Mouse (Mus musculus) heart, embryonic 11.5 days (tissue): Measurements from ENCODE around the gene 2310039H08Rik. TPM values are rescaled to one million over a fixed set of nuclear protein-coding genes. Genes with fewer than 3 reads are reported as not detected.

Source experiments
- ATAC-seq: fragments of 200-750 bp; cut with Nextera tagmentation; replicated peaks from 2 replicates; pipeline ENCODE4 v1.8.0; 2017; ENCODE audit warnings: moderate library complexity; ENCODE audit not compliant: insufficient number of reproducible peaks, low FRiP score, low TSS enrichment
- H3K27ac ChIP-seq: fragments of 300-500 bp; sonication (generic); 2 replicates; pipeline ENCODE4 v1.5.1; 2014; ENCODE audit warnings: mild to moderate bottlenecking, low read depth, low read length
- H3K27me3 ChIP-seq: fragments of 300-500 bp; sonication (generic); 2 replicates; pipeline ENCODE4 v1.6.1; 2014; ENCODE audit warnings: mild to moderate bottlenecking, low read length, mixed read lengths; ENCODE audit not compliant: control insufficient read depth, insufficient read depth
- H3K36me3 ChIP-seq: fragments of 300-500 bp; sonication (generic); 2 replicates; pipeline ENCODE4 v1.6.1; 2014; ENCODE audit warnings: mild to moderate bottlenecking, low read length, moderate library complexity, mixed read lengths; ENCODE audit not compliant: control insufficient read depth, insufficient read depth
- H3K4me1 ChIP-seq: fragments of 300-500 bp; sonication (generic); 2 replicates; pipeline ENCODE4 v1.6.1; 2014; ENCODE audit warnings: low read length; ENCODE audit not compliant: control insufficient read depth, insufficient read depth
- H3K4me2 ChIP-seq: fragments of 300-500 bp; sonication (generic); 2 replicates; pipeline ENCODE4 v1.6.1; 2014; ENCODE audit warnings: mild to moderate bottlenecking, moderate library complexity
- H3K4me3 ChIP-seq: fragments of 300-500 bp; sonication (generic); 2 replicates; pipeline ENCODE4 v1.5.1; 2014; ENCODE audit warnings: low read depth, low read length
- H3K9ac ChIP-seq: fragments of 300-500 bp; sonication (generic); 2 replicates; pipeline ENCODE4 v1.6.1; 2014; ENCODE audit warnings: mild to moderate bottlenecking, low read depth, low read length, moderate library complexity
- H3K9me3 ChIP-seq: fragments of 300-500 bp; sonication (generic); replicated peaks from 2 replicates; pipeline ENCODE4 v1.6.1; 2016; ENCODE audit warnings: low read length; ENCODE audit not compliant: control insufficient read depth
- WGBS: fragments of 180-500 bp; shearing (Covaris S2); extraction: QIAGEN DNeasy Blood & Tissue Kit; methylation state at CpG from one replicate; pipeline ENCODE4 v1.1.7; 2014; ENCODE audit not compliant: insufficient replicate concordance; 5-methylcytosine and 5-hydroxymethylcytosine counted together
- polyA plus RNA-seq: library from polyadenylated mRNA; unstranded; fragments of >200 nt; fragmentation: Nextera tagmentation; extraction: Ambion mirVana; gene quantifications from 2 replicates; pipeline ENCODE4 v1.2.1, GENCODE M21; 2014

Gene 2310039H08Rik
- polyA plus RNA-seq, result 43.9 and 45.3 TPM in 2 replicates

- peak; percentile 81 for ATAC-seq
- Histone ChIP-seq H3K4me1 (peaks cover 7% of the 10 kb centered on the region), H3K9ac (peak within 1 kb of the TSS; percentile 89), H3K27me3 (no peaks in the 10 kb centered on the region), H3K36me3 (peaks cover 20% of the 10 kb centered on the region), H3K4me3 (peak within 1 kb of the TSS; percentile 84), H3K27ac (peak within 1 kb of the TSS; percentile 70), H3K9me3 (no peaks in the 10 kb centered on the region), H3K4me2 (peak within 1 kb of the TSS; percentile 89)
- under 1% methylated on average over 50 of the region's 50 CpGs for WGBS
Measured at GRCm38 (mm10) chr17:46772404-46773277, at the start of gene 2310039H08Rik. 2310039H08Rik (plus strand) TSS chr17:46772635.

- no peak overlapping the region for H3K4me3 ChIP-seq
Measured at GRCm38 (mm10) chr17:46724477-46725084, 47.9 kb upstream of the 2310039H08Rik start.

GRCm38 (mm10) chr17:46725273-46725672 is 47.2 kb upstream of the 2310039H08Rik start:
- Histone ChIP-seq H3K27ac (no peak overlapping the region), H3K4me2 (no peak overlapping the region), H3K9me3 (no peaks in the 10 kb centered on the region), H3K4me1 (peaks cover 8% of the 10 kb centered on the region; the same call in 1 of the 2 replicates), H3K9ac (no peak overlapping the region), H3K36me3 (no peaks in the 10 kb centered on the region; the same call in none of the 2 replicates), H3K4me3 (no peak overlapping the region), H3K27me3 (peaks cover 24% of the 10 kb centered on the region)
- no peak for ATAC-seq
- 47% methylated on average over 9 of the region's 9 CpGs for WGBS

More at GRCm38 (mm10) chr17:46724477-46725084, 47.9 kb upstream of the 2310039H08Rik start:
- Histone ChIP-seq H3K9me3 (no peaks in the 10 kb centered on the region), H3K9ac (no peak overlapping the region), H3K4me2 (no peak overlapping the region), H3K4me1 (peaks cover 8% of the 10 kb centered on the region; the same call in 1 of the 2 replicates), H3K36me3 (peaks cover 2% of the 10 kb centered on the region), H3K27ac (no peak overlapping the region), H3K27me3 (peaks cover 18% of the 10 kb centered on the region)
- 85% methylated on average over 16 of the region's 20 CpGs for WGBS
- ATAC-seq, result no peak

GRCm38 (mm10) chr17:46725731-46726645 is 46.4 kb upstream of the 2310039H08Rik start:
- Histone ChIP-seq H3K27ac (no peak overlapping the region), H3K4me1 (peaks cover 8% of the 10 kb centered on the region; the same call in 1 of the 2 replicates), H3K27me3 (peaks cover 24% of the 10 kb centered on the region), H3K9me3 (no peaks in the 10 kb centered on the region), H3K36me3 (no peaks in the 10 kb centered on the region; the same call in none of the 2 replicates), H3K4me2 (no peak overlapping the region), H3K9ac (no peak overlapping the region), H3K4me3 (no peak overlapping the region)
- no peak for ATAC-seq
- 85% methylated on average over 26 of the region's 26 CpGs for WGBS

- no peaks in the 10 kb centered on the region; the same call in 1 of the 2 replicates for H3K36me3 ChIP-seq
- H3K4me3 ChIP-seq, result no peak overlapping the region
- no peaks in the 10 kb centered on the region for H3K9me3 ChIP-seq
- no peak for ATAC-seq
- 90% methylated on average over 11 of the region's 11 CpGs for WGBS
- H3K27ac ChIP-seq, result no peak overlapping the region
- H3K9ac ChIP-seq, result no peak overlapping the region
- peaks cover 24% of the 10 kb centered on the region for H3K27me3 ChIP-seq
- no peak overlapping the region for H3K4me2 ChIP-seq
- peaks cover 8% of the 10 kb centered on the region; the same call in 1 of the 2 replicates for H3K4me1 ChIP-seq
Measured at GRCm38 (mm10) chr17:46727271-46727670, 45.2 kb upstream of the 2310039H08Rik start.

- H3K4me2 ChIP-seq, result no peak overlapping the region
- H3K4me3 ChIP-seq, result no peak overlapping the region
- no peaks in the 10 kb centered on the region for H3K36me3 ChIP-seq
- peaks cover 24% of the 10 kb centered on the region for H3K27me3 ChIP-seq
- peaks cover 8% of the 10 kb centered on the region; the same call in 1 of the 2 replicates for H3K4me1 ChIP-seq
- ATAC-seq, result no peak
- no peaks in the 10 kb centered on the region for H3K9me3 ChIP-seq
- no peak overlapping the region for H3K27ac ChIP-seq
- no peak overlapping the region for H3K9ac ChIP-seq
- 27% methylated on average over 6 of the region's 6 CpGs for WGBS
Measured at GRCm38 (mm10) chr17:46728021-46728420, 44.4 kb upstream of the 2310039H08Rik start.

- Histone ChIP-seq H3K4me1 (peaks cover 8% of the 10 kb centered on the region; the same call in 1 of the 2 replicates), H3K27me3 (peaks cover 24% of the 10 kb centered on the region), H3K4me3 (0 out of 2 replicates have a peak overlapping the region, but pooled peaks have one; percentile 12), H3K9me3 (no peaks in the 10 kb centered on the region), H3K4me2 (peak overlapping the region; percentile 37; the same call in 1 of the 2 replicates), H3K27ac (no peak overlapping the region), H3K9ac (no peak overlapping the region), H3K36me3 (no peaks in the 10 kb centered on the region)
- WGBS, result 42% methylated on average over 11 of the region's 11 CpGs
- no peak for ATAC-seq
Measured at GRCm38 (mm10) chr17:46728496-46728895, 43.9 kb upstream of the 2310039H08Rik start.
